Mouse (Mus musculus): ENCODE results near the gene Tigar. TPM values are rescaled to one million over a fixed set of nuclear protein-coding genes. Genes with fewer than 3 reads are reported as not detected.

Tigar gene
- polyA plus RNA-seq (2015; fragmentation: Nextera tagmentation; extraction: Ambion mirVana) = 7.2 and 8.6 TPM in 2 replicates

DNA sequence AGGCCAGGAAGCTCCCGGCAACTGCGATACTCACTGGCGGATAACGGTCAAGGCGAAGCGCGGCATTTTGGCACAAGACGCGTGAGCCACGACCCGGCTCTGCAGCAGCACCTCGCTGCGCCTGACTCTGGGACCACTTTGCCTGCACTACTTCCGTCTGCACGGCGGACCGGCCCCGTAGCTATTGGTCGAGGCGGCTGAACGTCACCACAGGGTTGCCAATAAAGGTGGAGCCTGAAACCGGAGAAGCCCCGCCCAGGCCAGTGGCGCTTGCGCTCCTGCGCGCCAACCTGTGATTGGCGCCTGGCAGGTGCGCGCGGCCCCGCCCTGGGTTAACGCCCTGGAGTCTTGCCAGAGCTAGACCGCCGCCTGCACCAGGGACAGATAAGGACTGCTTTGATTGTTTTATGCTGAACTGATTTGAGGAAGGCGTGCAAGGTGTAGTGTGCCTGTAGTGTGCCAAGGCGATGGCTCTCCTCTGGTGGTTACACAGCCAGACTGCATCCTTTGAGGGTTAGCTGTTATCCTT is at the start of gene Tigar:
TSS of gene Tigar (minus strand) at position 156 of the 529 bp plus-strand sequence.
- Histone ChIP-seq H3K27me3 (no peaks in the 10 kb centered on the region), H3K9ac (peak within 1 kb of the TSS; percentile 80), H3K4me2 (peak within 1 kb of the TSS; percentile 86), H3K36me3 (no peaks in the 10 kb centered on the region), H3K4me3 (peak within 1 kb of the TSS; percentile 61), H3K9me3 (no peaks in the 10 kb centered on the region), H3K4me1 (replicated peaks) (peaks cover 16% of the 10 kb centered on the region), H3K27ac (peak within 1 kb of the TSS; percentile 9; the same call in 1 of the 2 replicates)
- WGBS = 1% methylated on average over 37 of the region's 37 CpGs
- ATAC-seq (ENCODE audit: low FRiP score) = peak; percentile 100

DNA sequence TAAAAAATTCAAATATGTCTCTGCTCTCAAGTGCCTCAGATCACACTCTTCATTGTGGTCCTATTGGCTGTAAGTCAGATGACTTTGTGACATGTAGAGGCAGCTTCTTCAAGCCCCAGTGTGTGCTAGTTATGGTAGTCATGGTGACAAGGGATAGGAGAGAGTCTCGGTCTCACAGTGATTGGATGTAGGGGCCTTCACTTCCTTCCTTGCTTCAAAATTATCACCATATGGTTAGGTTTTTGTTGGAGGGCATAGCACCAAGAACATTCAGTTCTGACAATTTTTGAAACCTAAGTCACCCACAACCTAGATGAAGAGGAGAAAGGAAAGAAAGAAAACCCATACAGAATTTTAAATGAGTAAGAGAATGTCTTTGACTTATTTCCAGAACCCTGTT is 48.0 kb upstream of the Tigar start:
- no peaks in the 10 kb centered on the region for H3K36me3 ChIP-seq
- ATAC-seq (ENCODE audit: low FRiP score) = no peak
- H3K4me2 ChIP-seq = no peak overlapping the region
- 56% methylated on average over 1 of the region's 1 CpGs for WGBS
- peaks cover 54% of the 10 kb centered on the region for H3K27me3 ChIP-seq
- no peak overlapping the region for H3K9ac ChIP-seq
- H3K4me3 ChIP-seq = no peak overlapping the region
- H3K9me3 ChIP-seq = no peaks in the 10 kb centered on the region
- peaks cover 35% of the 10 kb centered on the region for H3K4me1 ChIP-seq (replicated peaks)
- no peak overlapping the region for H3K27ac ChIP-seq

DNA sequence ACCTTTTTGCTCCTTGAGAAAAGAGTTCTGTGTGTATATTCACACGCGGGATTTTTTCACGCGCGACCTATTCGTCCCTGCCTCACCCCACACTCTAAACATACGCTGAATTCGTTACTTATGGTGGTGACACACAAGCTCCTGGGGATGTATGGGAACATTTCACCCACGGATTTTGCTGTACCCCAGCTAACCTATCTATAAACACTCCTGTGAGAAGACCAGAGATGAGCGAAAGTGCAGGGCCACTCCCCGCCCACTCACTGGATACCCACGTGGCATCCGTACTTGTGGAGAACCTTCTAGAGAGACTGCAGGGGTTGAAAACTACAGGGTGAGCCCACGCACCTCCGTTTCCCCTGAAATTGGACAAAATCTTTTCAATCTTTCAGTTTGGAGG is 46.1 kb upstream of the Tigar start:
- peak overlapping the region; percentile 74 for H3K4me2 ChIP-seq
- no peaks in the 10 kb centered on the region for H3K36me3 ChIP-seq
- peak overlapping the region; percentile 51; the same call in 1 of the 2 replicates for H3K9ac ChIP-seq
- peaks cover 69% of the 10 kb centered on the region for H3K27me3 ChIP-seq
- no peak overlapping the region for H3K27ac ChIP-seq
- H3K4me3 ChIP-seq = peak overlapping the region; percentile 35
- no peaks in the 10 kb centered on the region for H3K9me3 ChIP-seq
- no peak for ATAC-seq (ENCODE audit: low FRiP score)
- WGBS = 1% methylated on average over 15 of the region's 15 CpGs
- peaks cover 53% of the 10 kb centered on the region for H3K4me1 ChIP-seq (replicated peaks)

DNA sequence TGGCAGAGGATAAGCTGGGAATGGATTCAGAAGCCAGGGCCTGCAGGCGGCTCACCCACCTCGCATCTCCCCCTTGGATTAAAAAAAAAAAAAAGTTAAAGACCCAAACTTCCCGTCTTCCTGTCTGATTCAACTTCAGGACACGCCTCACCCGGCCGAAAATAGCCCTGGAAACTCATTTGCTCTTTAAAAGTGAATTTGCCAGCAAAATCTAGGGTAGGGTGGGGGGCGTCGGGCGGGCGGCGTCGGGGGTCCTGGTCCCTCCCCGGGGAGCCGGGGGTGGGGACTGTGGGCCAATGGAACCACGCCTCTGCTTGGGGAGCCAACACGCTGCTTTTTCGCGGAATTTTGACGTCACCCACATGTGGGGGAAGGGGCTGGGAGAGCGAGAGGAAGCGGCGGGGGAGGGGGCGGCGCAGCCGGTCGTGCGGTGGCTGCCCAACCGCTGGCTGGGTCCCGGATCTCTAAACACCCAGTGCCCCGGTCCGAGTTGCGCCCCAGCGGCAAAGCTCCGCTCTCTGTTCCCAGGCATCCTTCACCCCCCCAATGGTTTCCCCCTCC is 45.4 kb upstream of the Tigar start:
- no peaks in the 10 kb centered on the region for H3K36me3 ChIP-seq
- H3K4me3 ChIP-seq = peak overlapping the region; percentile 35
- no peaks in the 10 kb centered on the region for H3K9me3 ChIP-seq
- under 1% methylated on average over 34 of the region's 34 CpGs for WGBS
- peak overlapping the region; percentile 51 for H3K9ac ChIP-seq
- H3K27ac ChIP-seq = no peak overlapping the region
- peak overlapping the region; percentile 74 for H3K4me2 ChIP-seq
- peaks cover 75% of the 10 kb centered on the region for H3K27me3 ChIP-seq
- peaks cover 60% of the 10 kb centered on the region for H3K4me1 ChIP-seq (replicated peaks)
- no peak for ATAC-seq (ENCODE audit: low FRiP score)

DNA sequence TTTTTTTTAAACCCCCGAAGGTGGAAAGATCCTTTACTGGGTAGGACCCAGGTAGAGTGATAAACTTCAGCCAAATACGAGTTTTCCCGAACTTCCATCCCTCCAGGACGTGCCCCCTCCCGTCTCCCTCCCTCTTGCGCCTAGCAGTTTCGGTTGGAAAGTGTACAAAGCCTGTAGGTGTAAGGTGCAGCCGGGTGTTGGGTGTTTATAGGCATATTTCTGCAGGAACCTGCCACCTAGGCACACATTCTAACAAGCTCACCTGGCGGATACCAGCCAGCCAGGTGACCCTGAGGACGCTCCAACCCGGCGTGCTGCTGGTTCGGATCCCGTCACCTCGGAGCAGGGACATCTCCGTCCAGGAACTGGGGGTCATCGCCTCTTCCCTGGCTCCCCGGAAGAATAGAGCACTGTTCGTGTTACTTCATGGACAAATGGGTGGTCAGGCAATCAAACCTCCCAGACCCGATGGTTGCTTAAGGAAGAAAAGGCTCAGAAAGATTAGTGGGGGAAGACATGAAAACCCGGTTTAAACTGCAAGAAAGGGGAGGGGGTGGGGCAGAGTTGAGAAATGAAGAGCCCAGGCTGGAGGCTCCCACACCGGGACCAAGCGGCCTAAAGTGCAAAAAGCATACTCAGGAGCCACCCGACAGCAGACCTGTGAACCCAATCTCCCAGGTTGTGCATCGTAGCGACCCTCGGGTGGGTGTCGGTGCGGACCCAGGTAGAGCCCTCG is 44.8 kb upstream of the Tigar start:
- 1% methylated on average over 30 of the region's 30 CpGs for WGBS

DNA sequence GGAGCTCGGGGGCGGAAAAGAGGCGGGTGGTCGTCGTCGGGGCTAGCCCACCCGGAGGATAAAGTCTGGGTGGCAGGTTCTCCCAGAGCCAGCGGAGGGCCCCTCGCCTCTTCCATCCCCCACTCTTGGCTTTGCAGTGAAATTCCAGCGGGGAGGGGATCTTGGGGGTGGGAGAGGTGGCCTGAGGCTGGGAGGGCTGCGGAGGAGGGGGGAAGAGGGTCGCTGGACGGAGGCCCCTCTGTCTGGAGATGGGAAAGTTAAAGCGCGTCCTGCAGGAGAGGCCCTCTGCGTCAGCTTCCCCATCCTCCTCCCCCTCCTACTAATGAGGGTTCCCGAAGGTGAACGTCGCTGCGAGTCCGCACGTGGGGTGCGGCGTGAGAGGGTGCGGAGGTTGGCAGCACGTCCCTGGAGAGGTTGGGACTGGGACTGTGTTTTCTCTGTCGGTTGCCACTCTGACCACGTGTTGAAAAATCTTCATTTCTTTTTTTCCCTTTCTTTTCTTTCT is 44.0 kb upstream of the Tigar start:
- no peaks in the 10 kb centered on the region for H3K9me3 ChIP-seq
- peak overlapping the region; percentile 74 for H3K4me2 ChIP-seq
- no peak overlapping the region for H3K9ac ChIP-seq
- under 1% methylated on average over 28 of the region's 28 CpGs for WGBS
- ATAC-seq (ENCODE audit: low FRiP score) = no peak
- no peak overlapping the region for H3K27ac ChIP-seq
- peaks cover 73% of the 10 kb centered on the region for H3K4me1 ChIP-seq (replicated peaks)
- no peaks in the 10 kb centered on the region for H3K36me3 ChIP-seq
- peaks cover 84% of the 10 kb centered on the region for H3K27me3 ChIP-seq
- H3K4me3 ChIP-seq = peak overlapping the region; percentile 47

More for the DNA sequence above, 44.8 kb upstream of the Tigar start:
- Histone ChIP-seq H3K4me1 (replicated peaks) (peaks cover 66% of the 10 kb centered on the region), H3K36me3 (no peaks in the 10 kb centered on the region), H3K4me2 (peak overlapping the region; percentile 74), H3K27me3 (peaks cover 81% of the 10 kb centered on the region), H3K4me3 (peak overlapping the region; percentile 35), H3K9me3 (no peaks in the 10 kb centered on the region), H3K27ac (no peak overlapping the region), H3K9ac (0 out of 2 replicates have a peak overlapping the region, but pooled peaks have one; percentile 39)
- ATAC-seq (ENCODE audit: low FRiP score) = no peak

DNA sequence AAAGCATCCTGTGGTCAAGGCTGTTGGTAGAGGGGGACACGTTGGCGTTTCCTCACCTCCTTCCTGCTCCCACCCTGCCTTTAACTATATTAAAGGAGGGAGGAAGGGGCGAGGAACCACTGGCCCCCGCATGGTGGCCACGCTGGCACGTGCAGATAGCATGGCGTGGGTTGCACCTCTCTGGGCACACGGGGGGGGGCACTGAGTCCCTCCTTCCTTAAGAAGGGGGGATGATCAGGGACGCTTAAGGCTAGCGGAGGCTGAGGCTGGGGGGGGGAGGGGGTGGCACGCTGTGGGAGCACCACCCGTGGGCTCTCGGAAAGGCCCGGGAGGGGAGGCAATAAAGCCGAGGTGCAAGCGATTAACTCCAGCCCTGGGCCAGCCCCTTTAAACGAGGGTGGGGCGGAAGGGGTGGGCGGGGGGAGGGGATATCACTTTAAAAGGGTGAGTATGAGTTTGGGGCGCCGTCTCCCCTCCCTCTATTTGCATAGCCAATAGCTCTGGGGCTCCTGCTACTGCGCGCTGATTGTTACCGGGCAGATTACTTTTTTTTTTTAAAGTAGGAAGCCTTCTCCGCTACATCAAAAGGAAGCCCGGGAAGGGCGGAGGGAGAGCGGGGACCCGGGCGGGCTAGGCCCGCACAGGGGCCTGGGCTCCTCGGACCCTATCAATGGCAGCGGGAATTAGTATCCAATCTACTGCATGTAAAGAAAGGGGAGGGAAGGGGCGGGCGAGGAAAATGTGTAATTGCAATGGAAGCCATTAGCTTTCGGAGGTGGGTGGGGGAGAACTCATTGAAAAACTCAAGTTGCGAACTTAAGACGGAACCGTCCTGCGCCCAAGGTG is 43.0 kb upstream of the Tigar start, which contains the start of gene Ccnd2:
TSS of gene Ccnd2 (minus strand) at position 88 of the 846 bp plus-strand sequence.
- peaks cover 80% of the 10 kb centered on the region for H3K27me3 ChIP-seq
- H3K4me1 ChIP-seq (replicated peaks) = peaks cover 73% of the 10 kb centered on the region
- H3K4me3 ChIP-seq = peak within 1 kb of the TSS; percentile 47
- H3K36me3 ChIP-seq = no peaks in the 10 kb centered on the region
- H3K9ac ChIP-seq = peak within 1 kb of the TSS; percentile 55
- H3K27ac ChIP-seq = peak within 1 kb of the TSS; percentile 40; the same call in 1 of the 2 replicates
- peak; percentile 37 for ATAC-seq (ENCODE audit: low FRiP score)
- no peaks in the 10 kb centered on the region for H3K9me3 ChIP-seq
- peak within 1 kb of the TSS; percentile 74 for H3K4me2 ChIP-seq
- WGBS = under 1% methylated on average over 40 of the region's 40 CpGs

DNA sequence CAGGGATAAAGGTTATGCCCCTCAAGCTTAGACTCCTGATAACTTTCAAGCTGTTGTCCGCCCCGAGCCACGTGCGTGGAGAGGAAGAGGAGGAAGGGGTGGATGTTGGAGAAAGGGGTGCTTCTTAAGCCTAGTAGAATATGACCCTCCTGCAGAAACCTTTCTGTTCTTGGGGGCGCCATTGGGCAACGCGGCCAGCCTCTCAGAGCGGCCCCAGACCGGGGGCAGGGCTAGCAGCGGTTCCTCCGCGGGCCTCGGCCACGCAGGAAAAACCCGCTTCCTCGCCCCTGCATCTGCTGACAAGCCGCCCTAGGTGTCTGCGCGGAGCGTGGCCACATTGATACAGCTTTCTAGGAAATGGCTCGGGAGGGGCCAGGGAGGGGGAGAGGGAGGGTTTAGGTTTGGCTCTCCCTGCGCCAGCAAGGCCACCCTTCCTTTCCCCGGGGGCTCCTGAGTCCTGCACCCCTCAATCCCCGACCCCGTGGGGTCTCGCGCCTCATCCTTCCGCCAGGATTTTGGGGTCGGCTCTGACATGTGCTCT is 42.3 kb upstream of the Tigar start:
- no peaks in the 10 kb centered on the region for H3K9me3 ChIP-seq
- H3K9ac ChIP-seq = peak overlapping the region; percentile 55
- peak overlapping the region; percentile 47 for H3K4me3 ChIP-seq
- peak overlapping the region; percentile 40; the same call in 1 of the 2 replicates for H3K27ac ChIP-seq
- ATAC-seq (ENCODE audit: low FRiP score) = no peak
- H3K27me3 ChIP-seq = peaks cover 75% of the 10 kb centered on the region
- peaks cover 73% of the 10 kb centered on the region for H3K4me1 ChIP-seq (replicated peaks)
- 0% methylated on average over 27 of the region's 29 CpGs for WGBS
- no peaks in the 10 kb centered on the region for H3K36me3 ChIP-seq
- peak overlapping the region; percentile 74 for H3K4me2 ChIP-seq

DNA sequence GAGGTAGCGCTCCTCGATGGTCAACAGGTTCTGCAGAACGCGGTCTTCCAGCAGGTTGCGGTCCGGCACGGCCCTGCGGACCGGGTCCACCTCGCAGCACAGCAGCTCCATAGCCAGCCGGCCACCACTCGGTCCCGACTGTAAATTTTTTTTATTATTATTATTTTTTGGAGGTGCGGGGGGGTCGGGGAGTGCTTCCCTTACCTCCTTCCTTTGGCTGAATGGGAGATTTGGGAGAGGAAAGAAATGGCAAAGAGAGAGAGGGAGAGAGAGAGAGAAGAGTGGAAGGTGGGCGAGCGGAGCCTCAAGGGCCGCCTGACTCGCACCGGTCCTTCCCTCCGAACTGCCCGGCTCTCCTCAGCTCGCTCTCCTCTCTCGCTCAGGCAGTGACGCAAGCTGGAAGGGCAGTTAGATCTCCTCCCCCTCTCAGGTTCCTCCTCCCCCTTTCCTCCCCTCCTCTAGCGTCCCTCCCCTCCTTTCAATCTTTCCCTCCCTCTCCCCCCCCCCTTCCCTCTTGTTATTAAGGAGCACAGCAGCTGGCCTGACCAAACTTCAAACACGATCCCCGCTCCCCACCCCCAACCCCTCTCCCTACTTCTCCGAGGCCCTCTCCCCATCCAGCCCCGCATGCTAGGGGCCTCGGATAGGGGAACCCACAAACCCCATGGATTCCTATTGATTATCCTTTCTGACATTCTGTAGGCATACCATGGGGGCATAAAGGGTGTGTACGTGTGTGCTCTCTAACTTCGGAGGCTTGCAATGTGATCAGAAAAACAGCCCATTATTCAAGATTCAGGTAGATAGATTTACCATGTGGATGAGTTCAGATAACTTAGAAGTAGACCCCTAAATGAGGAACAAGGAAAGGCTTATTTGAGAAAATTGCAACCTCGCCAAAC is 41.6 kb upstream of the Tigar start:
- peak; percentile 34 for ATAC-seq (ENCODE audit: low FRiP score)
- H3K27me3 ChIP-seq = peaks cover 73% of the 10 kb centered on the region

DNA sequence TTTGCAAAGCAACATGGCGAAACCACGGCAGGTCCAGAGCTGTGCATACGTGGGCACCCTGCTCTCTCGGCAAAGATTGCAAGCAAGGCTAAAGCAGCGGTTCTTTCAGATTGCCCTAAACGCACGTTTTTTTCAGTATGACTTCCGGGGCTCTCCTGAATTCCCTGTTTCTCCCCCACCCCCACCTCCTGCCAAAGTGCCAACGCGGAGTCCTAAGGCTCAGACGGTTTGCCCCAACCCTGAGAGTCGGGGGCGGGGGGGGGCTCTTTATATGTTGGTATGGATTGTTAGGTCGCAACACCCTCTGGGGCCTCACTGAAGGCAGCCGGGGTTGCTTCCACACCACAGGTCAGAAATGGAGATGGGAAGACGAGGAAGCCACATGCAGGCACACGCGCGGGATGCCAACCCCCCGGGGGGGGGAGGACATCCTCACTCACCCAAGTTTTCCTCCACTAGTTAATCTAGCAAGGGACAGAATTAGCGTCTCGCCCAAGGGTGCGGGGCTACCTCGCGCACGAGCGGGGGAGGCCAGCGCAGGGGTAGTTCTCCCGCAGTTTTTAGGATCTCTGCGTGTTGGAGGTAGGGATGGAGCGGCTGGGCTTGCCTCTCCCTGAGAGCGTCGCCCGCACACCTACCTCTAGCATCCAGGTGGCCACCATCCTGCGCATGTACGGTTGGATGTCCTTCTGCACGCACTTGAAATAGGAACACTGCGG is 40.7 kb upstream of the Tigar start:
- no peak for ATAC-seq (ENCODE audit: low FRiP score)
- 0 out of 2 replicates have a peak overlapping the region, but pooled peaks have one; percentile 4 for H3K27ac ChIP-seq
- H3K4me1 ChIP-seq (replicated peaks) = peaks cover 67% of the 10 kb centered on the region
- H3K9me3 ChIP-seq = no peaks in the 10 kb centered on the region
- H3K4me2 ChIP-seq = peak overlapping the region; percentile 74
- peak overlapping the region; percentile 47 for H3K4me3 ChIP-seq
- H3K9ac ChIP-seq = peak overlapping the region; percentile 77
- H3K36me3 ChIP-seq = no peaks in the 10 kb centered on the region
- WGBS = under 1% methylated on average over 38 of the region's 38 CpGs
- H3K27me3 ChIP-seq = peaks cover 65% of the 10 kb centered on the region

More for the DNA sequence above, 41.6 kb upstream of the Tigar start:
- WGBS = under 1% methylated on average over 31 of the region's 34 CpGs
- no peaks in the 10 kb centered on the region for H3K9me3 ChIP-seq
- no peaks in the 10 kb centered on the region for H3K36me3 ChIP-seq
- H3K4me3 ChIP-seq = peak overlapping the region; percentile 47
- H3K9ac ChIP-seq = peak overlapping the region; percentile 77
- 0 out of 2 replicates have a peak overlapping the region, but pooled peaks have one; percentile 40 for H3K27ac ChIP-seq
- H3K4me1 ChIP-seq (replicated peaks) = peaks cover 73% of the 10 kb centered on the region
- peak overlapping the region; percentile 74 for H3K4me2 ChIP-seq
